Mouse (Mus musculus) kidney, adult 9 months (tissue): Measurements from ENCODE around the gene Notch2.

Experiments
- DNase-seq: peaks from one replicate; pipeline ENCODE4 v3.0.0; 2022

Notch2 gene

DNA sequence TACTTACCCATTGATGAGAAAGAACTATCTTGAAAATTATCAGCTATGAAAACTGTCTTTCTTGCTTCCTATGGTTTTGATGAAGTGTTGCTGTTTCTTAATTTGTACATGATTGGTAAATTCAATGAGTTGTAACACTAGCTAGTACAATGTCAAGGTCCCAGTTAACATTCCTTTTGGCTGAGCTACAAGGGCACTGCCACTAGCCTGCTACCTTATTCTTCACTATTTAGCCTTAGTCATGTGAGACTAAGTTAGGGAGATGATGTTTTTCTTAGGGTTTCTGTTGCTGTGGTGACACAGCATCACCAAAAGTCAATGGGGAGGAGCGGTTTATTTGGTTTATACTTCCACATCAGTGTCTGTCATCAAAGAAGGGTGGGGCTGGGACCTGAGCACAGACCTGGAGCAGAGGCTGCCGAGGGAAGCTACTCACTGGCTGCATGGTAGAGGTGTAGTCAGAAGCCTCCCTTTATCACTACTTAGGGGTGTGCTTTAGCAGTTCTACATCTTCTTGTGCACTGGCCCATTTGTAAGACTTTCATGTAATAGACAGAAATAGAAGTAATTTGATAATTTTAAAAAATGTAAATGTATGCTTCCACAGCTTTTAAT is 66.4 kb downstream of the Notch2 start:
- no peak for DNase-seq

GRCm38 (mm10) chr3:98080630-98081029 is 67.3 kb downstream of the Notch2 start:
- DNase-seq: no peak

GRCm38 (mm10) chr3:98082188-98082587 is 68.9 kb downstream of the Notch2 start:
- DNase-seq: no peak

DNA sequence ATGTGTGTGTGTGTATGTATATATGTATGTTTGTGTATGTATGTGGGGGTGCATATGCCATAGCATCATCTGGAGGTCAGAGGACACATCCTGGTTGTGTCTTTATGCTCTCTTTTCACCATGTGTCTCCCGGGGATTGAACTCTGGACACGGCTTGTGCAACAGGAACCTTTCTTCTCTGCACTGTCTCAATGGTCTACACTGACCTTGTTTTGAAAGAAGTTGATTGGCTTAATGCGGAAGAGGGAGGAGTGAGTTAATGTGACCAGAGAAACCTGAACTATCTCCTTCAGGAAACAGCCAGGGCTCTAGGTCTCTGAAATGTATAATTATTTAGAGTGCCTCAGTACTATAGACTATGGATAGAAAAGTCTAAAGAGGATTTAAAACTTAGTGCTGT is 69.6 kb downstream of the Notch2 start:
- DNase-seq: no peak

DNA sequence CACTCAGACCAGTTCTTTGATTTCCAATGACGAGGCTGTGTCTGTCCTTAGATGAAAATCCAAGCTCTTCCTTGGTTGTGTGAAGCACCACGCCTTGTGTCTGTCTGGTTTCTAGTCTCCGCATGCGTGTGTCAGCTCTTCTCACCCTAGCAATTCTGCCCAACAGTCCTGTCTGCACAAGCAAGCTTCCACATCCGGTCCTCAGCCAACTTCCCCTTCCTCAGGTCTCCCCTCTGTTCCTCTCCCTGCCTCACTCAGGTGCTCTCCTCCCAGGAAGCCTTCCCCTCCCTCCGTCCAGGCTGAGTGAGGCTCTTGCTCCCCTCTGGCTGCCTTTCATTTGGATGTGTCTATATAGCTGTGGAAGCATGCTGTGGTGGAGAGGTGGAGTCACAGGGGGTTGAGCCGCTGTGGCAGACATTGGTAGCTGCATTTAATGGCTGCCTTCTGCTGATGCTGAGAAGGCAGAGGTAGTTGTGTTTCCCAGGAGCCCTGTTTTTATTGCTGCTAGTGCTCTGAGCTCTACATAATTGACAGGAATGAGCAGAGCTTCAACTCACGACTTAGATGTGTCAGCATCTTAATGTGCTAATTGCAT is 70.8 kb downstream of the Notch2 start:
- no peak for DNase-seq

- DNase-seq: no peak
Observed at GRCm38 (mm10) chr3:98084870-98085269, 71.5 kb downstream of the Notch2 start.

- no peak for DNase-seq
Observed at GRCm38 (mm10) chr3:98085812-98086268, 72.5 kb downstream of the Notch2 start.

DNA sequence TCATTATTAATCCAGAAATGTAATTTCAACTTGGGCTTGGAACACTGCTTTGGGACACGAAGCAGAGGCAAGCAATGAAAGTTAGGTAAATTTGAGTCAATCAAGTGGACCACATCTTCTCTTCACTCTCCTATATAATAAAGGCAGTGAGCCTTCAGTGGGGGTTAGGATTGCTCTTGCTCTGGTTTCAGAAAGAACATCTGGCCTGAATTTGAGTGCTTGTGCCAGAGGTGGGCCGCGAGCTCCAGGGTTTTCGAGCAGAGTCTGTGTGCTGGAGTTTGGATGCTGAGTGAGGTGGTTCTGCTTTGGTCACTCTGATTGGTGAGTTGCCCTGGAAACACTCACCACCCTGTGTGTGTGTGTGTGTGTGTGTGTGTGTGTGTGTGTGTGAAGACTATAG is 73.1 kb downstream of the Notch2 start:
- no peak for DNase-seq

- DNase-seq: no peak
Observed at GRCm38 (mm10) chr3:98086860-98087259, 73.5 kb downstream of the Notch2 start.

DNA sequence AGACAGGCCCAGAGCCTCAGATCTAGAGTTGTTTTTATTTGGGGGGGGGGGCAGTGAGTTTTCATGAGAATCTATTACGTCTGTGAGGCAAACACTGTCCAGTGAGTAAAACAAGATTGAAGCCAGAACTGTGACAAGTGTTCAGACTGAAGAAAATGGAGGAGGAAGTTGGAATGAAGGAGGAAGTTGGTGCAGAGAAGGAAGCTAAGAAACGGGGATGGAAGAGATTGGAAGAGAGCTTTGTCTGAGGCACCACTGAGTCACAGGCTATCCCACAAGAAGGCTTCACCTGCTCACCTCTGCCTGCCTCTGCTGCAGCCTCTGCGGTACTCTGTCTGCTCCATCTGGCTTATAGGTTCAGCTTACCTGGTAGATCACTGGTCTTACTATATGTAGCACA is 74.2 kb downstream of the Notch2 start:
- no peak for DNase-seq

DNA sequence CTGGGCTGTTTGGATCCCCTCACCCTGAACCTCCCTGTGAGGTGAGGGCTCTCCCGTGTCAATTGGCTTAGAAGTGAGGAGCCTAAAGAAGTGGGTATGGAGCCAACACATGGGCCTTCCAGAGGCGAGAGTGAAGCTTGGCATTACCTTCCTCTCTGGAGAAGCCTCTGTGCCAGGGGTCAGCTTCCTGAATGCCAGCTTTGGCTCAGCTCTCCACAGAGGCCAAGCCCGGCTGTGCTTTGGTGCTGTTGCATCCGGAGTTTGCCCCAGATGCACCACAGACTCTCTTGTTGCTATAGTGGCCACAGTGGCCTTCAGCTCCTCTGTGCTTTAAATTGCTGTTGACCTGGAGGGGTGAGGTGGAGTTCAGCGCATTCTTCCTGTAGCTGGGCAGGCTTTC is 76.4 kb downstream of the Notch2 start:
- DNase-seq: no peak

- no peak for DNase-seq
Observed at GRCm38 (mm10) chr3:98090129-98090528, 76.8 kb downstream of the Notch2 start.

DNA sequence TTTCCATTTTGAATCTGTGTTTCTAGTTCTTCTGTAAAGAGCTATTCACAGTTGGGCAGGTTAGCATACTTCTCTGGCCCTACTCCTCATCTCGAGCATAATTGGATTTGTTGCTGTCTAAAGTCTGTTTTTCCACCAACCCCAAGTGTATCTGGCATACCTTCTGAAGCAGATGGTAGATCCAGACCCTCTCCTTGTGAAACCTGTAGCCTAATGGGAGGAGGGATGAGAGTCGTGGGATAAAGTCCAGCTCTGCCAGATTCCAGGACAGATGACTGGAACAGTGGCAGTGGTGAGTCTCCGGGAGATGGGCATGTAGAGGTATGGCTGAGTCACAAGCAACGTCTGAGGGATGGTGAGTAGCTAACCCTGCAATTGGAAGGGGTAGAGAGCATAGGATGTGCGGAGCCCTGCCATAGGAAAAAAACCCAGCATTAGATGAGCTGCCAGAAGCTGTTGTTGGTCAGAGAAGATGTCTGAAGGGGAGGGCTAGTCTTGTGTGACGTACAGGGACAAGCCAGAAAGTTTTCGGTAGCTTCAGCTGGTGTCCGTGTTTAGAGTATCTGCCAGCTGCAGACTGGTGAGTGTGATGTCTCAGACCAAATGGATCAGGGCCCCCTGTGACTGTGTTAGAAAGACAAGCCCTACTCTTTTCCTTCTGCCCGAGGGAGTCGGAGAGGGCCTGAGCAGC is 79.5 kb downstream of the Notch2 start:
- no peak for DNase-seq

GRCm38 (mm10) chr3:98093954-98094353 is 80.6 kb downstream of the Notch2 start:
- no peak for DNase-seq

GRCm38 (mm10) chr3:98094629-98095583 is 81.6 kb downstream of the Notch2 start:
- no peak for DNase-seq

DNA sequence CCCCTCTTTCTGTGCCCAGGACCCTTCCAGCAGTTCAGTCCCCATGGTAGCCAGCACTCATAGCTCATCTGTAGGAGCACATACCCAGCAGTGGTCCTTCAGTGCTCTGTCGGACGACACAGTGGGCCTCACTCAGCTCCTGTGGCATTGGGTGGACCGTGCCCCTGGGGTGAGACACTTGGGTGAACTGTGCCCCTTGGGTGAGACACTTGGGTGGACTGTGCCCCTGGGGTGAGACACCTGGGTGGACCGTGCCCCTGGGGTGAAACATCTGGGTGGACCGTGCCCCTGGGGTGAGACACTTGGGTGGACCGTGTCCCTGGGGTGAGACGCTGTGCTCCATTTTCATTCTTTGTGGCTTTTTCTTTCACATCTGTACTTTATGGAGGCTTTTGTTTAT is 83.7 kb downstream of the Notch2 start:
- no peak for DNase-seq

DNA sequence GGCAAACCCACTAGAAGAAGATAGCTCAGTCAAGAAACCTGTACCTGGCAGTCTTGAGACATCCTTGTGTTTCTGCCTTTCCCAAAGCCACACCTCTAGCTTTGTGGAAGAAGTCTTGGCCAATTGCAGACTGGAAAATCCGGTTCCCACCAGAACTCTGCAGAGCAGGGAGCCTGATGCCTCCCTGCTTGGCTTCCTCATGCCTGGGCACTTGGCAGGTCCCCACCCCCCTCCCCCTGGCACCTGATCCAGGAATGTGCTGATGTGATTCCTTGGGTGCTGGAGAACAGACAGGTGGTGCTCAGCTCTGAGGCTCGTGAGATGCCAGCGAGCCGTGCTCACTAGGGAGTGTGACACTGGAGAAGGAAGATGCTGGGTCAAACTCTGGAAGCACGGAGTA is 85.3 kb downstream of the Notch2 start:
- DNase-seq: peak; percentile 75

- no peak for DNase-seq
Observed at GRCm38 (mm10) chr3:98099287-98099686, 86.0 kb downstream of the Notch2 start.

- no peak for DNase-seq
Observed at GRCm38 (mm10) chr3:98101541-98101940, 88.2 kb downstream of the Notch2 start.

DNA sequence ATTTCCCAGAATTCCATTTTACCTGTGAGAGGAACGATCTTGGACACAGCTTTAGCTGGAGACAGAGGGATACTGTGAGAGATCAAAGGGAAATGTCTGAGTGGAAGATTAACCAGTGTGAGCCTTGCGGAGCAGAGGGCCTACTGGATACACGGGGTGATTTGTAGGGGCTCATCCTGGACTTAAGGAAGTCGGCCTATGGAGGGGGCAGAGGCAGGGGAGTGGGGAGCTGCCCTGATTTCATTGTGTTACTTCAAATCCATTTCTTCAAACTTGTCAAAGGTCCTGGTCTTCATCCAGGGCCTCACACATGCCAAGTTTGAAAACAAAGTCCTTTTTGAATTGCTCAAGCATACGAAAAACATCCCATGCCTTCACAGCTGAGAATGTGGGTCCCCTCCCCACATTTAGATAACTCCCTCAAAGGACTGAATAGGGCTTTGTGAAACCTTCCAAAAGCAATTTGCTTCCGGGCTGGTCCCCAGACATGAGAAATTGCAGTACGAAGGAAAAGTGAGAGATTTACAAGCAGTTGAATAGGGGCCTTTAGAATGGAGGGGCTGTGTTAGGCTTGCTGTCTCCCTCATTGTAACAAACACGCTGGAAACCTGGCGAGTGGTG is 91.6 kb downstream of the Notch2 start:
- DNase-seq: peak; percentile 82

DNA sequence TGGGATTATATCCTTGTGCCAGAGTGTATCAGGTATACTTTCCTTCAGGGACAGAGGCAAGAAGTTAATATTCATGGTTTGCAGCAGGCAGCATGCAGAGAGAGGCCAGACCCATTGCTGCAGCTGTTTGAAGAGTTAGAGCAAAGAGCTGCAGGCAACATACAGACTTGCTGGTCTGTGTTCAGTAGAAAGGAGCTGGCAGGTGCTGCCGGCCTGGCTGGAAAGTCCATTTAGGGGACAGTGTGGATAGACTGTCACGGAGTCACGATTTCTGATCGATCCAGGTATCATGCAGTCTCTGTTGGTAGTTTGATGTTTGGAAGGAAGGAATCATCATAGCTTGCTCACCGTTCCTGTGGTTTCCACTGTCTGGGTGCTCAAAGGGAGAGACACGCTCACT is 92.2 kb downstream of the Notch2 start:
- no peak for DNase-seq

DNA sequence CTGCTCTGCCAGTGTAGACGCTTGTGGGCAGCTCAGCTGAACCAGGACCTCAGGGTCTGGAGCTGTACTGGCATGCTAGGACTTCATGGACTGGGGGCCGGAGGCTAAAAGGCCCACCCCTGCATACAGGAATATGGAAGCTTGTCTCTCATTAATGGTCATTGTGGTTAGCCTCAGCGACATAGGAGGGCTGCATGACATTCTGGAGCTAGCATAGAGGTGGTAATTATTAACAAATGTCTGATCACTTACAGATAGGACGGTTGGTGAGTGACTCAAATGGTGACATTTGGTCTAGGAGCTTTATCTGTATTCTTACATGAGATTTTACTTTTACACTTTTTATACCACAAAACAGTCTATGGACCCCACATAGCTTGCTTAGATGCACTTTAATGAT is 92.8 kb downstream of the Notch2 start:
- no peak for DNase-seq
